Mouse (Mus musculus): ENCODE results near the gene Smarce1. TPM values are rescaled to one million over a fixed set of nuclear protein-coding genes. Genes with fewer than 3 reads are reported as not detected.

Gene Smarce1
- polyA plus RNA-seq, 1 experiment from 2014 or later, result 217 TPM

DNA sequence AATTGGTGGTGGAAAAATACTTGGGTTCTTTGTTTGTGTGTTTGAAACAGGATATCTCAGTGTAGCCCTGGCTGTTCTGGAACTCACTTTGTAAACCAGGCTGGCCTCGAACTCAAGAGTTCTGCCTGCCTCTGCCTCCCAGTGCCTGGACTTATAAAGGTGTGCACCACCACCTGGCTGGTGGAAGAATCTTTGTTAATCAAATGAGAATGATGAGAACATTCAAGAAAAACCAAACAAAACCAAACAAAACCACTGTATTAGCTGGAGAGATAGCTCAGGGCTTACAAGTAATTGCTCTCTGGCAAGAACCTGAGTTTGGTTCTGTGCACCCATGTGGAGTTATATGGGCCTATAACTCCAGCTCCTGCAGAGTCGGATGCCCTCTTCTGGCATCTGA lies 61.4 kb downstream of the Smarce1 start:
- H3K4me1 ChIP-seq (replicated peaks; ENCODE audit: control insufficient read depth, insufficient read depth, low read length), result no peaks in the 10 kb centered on the region
- DNase-seq (ENCODE audit: low spot score), result no peak
- no peak for ATAC-seq (ENCODE audit: low FRiP score)
- no peak overlapping the region for H3K4me3 ChIP-seq (ENCODE audit: low read depth, low read length)
- no peak overlapping the region for H3K9ac ChIP-seq (ENCODE audit: low read depth, low read length)
- WGBS, result 93% methylated on average over 2 of the region's 2 CpGs
- H3K36me3 ChIP-seq (ENCODE audit: control insufficient read depth, insufficient read depth, low read length), result no peaks in the 10 kb centered on the region
- H3K27ac ChIP-seq (ENCODE audit: low read depth, low read length), result no peak overlapping the region
- H3K9me3 ChIP-seq (ENCODE audit: control insufficient read depth, low read length), result no peaks in the 10 kb centered on the region
- no peak overlapping the region for H3K4me2 ChIP-seq (replicated peaks; ENCODE audit: low read depth, low read length)
- H3K27me3 ChIP-seq (ENCODE audit: control insufficient read depth, insufficient read depth, low read length), result no peaks in the 10 kb centered on the region

DNA sequence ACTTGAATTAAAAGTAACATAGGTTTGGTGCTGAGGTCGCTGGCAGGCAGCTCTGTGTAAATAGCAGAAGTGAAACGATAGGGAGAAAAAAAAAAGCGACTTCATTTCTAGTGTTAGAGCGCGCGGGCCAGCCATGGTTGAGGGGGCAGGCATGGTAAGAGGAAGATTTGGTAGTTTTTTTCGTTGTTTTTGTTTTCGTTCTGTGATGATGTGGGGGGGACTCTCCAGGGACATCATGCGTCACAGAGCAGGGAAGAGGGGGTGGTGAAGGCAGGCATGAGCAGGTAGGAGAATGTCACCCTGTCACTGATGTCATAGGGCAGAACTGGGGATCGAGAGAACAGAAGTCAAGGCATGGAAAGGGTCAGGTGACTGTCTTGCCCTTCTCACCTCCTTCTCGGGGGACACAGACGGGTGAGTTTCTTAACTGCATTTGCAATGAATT lies 62.8 kb downstream of the Smarce1 start:
- no peak overlapping the region for H3K4me3 ChIP-seq (ENCODE audit: low read depth, low read length)
- 63% methylated on average over 12 of the region's 12 CpGs for WGBS
- no peaks in the 10 kb centered on the region for H3K9me3 ChIP-seq (ENCODE audit: control insufficient read depth, low read length)

DNA sequence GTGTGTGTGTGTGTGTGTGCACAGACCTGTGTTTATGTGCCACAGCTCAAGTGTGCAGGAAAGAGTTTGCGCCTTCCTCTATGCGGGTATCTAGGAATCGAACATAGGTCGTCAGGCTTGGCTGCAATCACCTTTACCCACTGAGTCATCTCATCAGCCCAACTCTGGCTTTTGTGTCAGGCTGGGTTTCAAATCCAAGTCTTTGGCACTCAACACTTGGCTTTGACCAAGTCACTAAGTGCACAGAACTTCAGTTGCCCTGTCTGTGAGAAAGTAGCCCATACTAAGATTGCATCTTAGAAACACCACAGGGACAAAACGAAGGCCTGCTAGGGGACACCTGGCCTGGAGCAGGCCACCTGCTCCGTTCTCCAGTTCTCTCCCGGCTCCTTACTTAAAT lies 63.2 kb downstream of the Smarce1 start:
- Histone ChIP-seq H3K36me3 (ENCODE audit: control insufficient read depth, insufficient read depth, low read length) (no peaks in the 10 kb centered on the region), H3K9ac (ENCODE audit: low read depth, low read length) (no peak overlapping the region)
- ATAC-seq (ENCODE audit: low FRiP score), result no peak

More for the DNA sequence above, 62.8 kb downstream of the Smarce1 start:
- no peaks in the 10 kb centered on the region for H3K27me3 ChIP-seq (ENCODE audit: control insufficient read depth, insufficient read depth, low read length)
- H3K36me3 ChIP-seq (ENCODE audit: control insufficient read depth, insufficient read depth, low read length), result no peaks in the 10 kb centered on the region
- H3K4me1 ChIP-seq (replicated peaks; ENCODE audit: control insufficient read depth, insufficient read depth, low read length), result no peaks in the 10 kb centered on the region
- DNase-seq (ENCODE audit: low spot score) (no peak), ATAC-seq (ENCODE audit: low FRiP score) (no peak)
- H3K4me2 ChIP-seq (replicated peaks; ENCODE audit: low read depth, low read length), result no peak overlapping the region
- H3K27ac ChIP-seq (ENCODE audit: low read depth, low read length), result no peak overlapping the region
- no peak overlapping the region for H3K9ac ChIP-seq (ENCODE audit: low read depth, low read length)

DNA sequence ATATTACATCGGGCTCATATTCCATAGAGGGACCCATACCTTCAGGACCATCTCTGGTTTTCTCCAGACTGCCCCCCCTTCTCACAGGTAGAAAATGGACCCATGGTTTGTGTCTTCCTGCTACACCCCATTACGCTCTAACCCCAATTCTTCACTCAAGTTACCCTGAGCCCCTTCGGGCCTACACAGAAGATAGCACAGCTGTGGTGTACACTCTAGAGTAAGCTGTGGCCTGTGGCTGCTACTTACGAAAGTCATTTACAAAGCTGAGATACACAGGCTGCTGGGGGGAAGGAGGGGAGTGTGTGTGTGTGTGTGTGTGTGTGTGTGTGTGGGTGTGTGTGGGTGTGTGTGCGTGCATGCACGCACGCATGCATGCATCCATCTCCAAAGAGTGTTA lies 64.6 kb downstream of the Smarce1 start:
- Histone ChIP-seq H3K4me2 (replicated peaks; ENCODE audit: low read depth, low read length) (no peak overlapping the region), H3K27ac (ENCODE audit: low read depth, low read length) (no peak overlapping the region), H3K36me3 (ENCODE audit: control insufficient read depth, insufficient read depth, low read length) (no peaks in the 10 kb centered on the region), H3K27me3 (ENCODE audit: control insufficient read depth, insufficient read depth, low read length) (no peaks in the 10 kb centered on the region), H3K9ac (ENCODE audit: low read depth, low read length) (no peak overlapping the region), H3K4me3 (ENCODE audit: low read depth, low read length) (no peak overlapping the region), H3K9me3 (ENCODE audit: control insufficient read depth, low read length) (no peaks in the 10 kb centered on the region), H3K4me1 (replicated peaks; ENCODE audit: control insufficient read depth, insufficient read depth, low read length) (no peaks in the 10 kb centered on the region)
- DNase-seq (ENCODE audit: low spot score) (no peak), ATAC-seq (ENCODE audit: low FRiP score) (no peak)
- 94% methylated on average over 7 of the region's 7 CpGs for WGBS

More for the DNA sequence above, 63.2 kb downstream of the Smarce1 start:
- H3K4me3 ChIP-seq (ENCODE audit: low read depth, low read length), result no peak overlapping the region
- no peaks in the 10 kb centered on the region for H3K4me1 ChIP-seq (replicated peaks; ENCODE audit: control insufficient read depth, insufficient read depth, low read length)
- H3K4me2 ChIP-seq (replicated peaks; ENCODE audit: low read depth, low read length), result no peak overlapping the region
- WGBS, result 87% methylated on average over 7 of the region's 7 CpGs
- no peak overlapping the region for H3K27ac ChIP-seq (ENCODE audit: low read depth, low read length)
- H3K27me3 ChIP-seq (ENCODE audit: control insufficient read depth, insufficient read depth, low read length), result no peaks in the 10 kb centered on the region
- no peaks in the 10 kb centered on the region for H3K9me3 ChIP-seq (ENCODE audit: control insufficient read depth, low read length)
- no peak for DNase-seq (ENCODE audit: low spot score)

DNA sequence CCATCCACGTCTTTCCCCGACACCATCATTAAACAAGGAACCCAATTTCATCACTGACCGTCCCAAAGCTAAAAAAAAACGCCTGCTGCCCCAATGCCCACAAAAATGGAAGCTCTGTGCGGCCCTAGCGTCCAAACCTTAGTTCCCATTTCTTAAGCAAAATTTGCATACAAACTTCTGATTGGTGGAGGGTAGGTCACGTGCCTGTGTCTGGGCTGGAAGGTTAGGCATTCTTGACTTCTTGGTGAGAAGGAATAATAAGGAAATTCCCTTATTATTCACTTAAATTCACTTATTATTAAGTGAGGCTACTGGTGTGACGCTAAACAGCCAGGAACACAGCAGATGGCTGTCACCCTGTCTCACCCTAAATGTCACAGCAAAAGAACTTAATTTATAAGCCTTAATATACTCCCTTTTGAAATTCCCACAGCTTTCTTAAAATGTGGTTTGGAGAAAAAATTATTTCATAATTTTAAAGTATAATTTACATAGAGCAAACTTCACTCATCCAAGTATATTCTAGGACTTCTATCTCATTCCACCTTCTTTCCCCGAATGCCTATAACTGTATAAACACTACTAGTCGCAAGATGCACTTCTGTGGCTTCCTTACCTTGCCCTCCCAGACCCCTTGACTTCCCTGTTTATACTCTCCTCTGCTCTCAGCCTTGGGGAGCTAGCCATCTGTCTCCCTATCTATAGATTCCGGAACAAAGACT lies 65.6 kb downstream of the Smarce1 start:
- H3K4me3 ChIP-seq (ENCODE audit: low read depth, low read length), result no peak overlapping the region
- H3K36me3 ChIP-seq (ENCODE audit: control insufficient read depth, insufficient read depth, low read length), result no peaks in the 10 kb centered on the region
- H3K9me3 ChIP-seq (ENCODE audit: control insufficient read depth, low read length), result no peaks in the 10 kb centered on the region
- no peak overlapping the region for H3K4me2 ChIP-seq (replicated peaks; ENCODE audit: low read depth, low read length)
- H3K4me1 ChIP-seq (replicated peaks; ENCODE audit: control insufficient read depth, insufficient read depth, low read length), result no peaks in the 10 kb centered on the region
- 75% methylated on average over 11 of the region's 11 CpGs for WGBS
- H3K9ac ChIP-seq (ENCODE audit: low read depth, low read length), result no peak overlapping the region
- no peak overlapping the region for H3K27ac ChIP-seq (ENCODE audit: low read depth, low read length)
- DNase-seq (ENCODE audit: low spot score) (no peak), ATAC-seq (ENCODE audit: low FRiP score) (no peak)
- H3K27me3 ChIP-seq (ENCODE audit: control insufficient read depth, insufficient read depth, low read length), result no peaks in the 10 kb centered on the region

DNA sequence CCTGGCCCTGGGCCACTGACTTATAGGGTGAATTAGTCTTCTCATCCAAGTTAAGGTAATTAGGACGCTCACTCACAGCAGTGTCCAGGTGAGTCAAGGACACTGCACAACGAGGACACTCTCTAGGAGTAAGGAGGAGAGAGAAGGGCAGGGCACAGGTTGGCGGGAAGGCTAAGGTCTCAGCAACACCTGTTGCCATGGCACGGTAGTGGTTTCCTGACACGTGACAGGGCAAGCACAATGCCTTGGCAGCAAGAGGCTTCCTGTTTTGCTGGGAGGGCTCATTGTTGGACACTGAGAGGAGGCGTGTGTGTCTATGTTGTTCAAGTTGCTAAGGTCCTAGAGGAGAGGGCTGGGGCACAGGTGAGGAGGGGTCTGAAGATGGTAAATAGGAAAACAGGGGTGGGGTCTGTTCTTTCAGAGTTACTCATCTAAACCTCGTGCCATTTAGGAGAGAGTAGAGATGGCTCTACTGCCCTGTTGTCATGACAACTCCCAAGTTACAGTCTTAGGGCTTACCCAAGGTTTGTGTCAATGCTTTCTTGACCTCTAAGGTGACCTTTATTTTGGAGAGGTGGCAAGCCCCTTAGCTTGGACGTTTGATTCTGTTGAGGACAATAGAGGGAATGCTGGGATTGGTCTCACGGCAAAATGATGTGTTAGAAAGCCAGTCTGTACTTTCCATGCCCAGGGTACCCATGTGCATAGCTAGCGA lies 67.7 kb downstream of the Smarce1 start:
- Histone ChIP-seq H3K4me2 (replicated peaks; ENCODE audit: low read depth, low read length) (no peak overlapping the region), H3K27me3 (ENCODE audit: control insufficient read depth, insufficient read depth, low read length) (no peaks in the 10 kb centered on the region), H3K36me3 (ENCODE audit: control insufficient read depth, insufficient read depth, low read length) (no peaks in the 10 kb centered on the region), H3K4me3 (ENCODE audit: low read depth, low read length) (no peak overlapping the region), H3K27ac (ENCODE audit: low read depth, low read length) (no peak overlapping the region), H3K9ac (ENCODE audit: low read depth, low read length) (no peak overlapping the region), H3K4me1 (replicated peaks; ENCODE audit: control insufficient read depth, insufficient read depth, low read length) (no peaks in the 10 kb centered on the region), H3K9me3 (ENCODE audit: control insufficient read depth, low read length) (no peaks in the 10 kb centered on the region)
- 79% methylated on average over 10 of the region's 10 CpGs for WGBS
- DNase-seq (ENCODE audit: low spot score) (no peak), ATAC-seq (ENCODE audit: low FRiP score) (no peak)

DNA sequence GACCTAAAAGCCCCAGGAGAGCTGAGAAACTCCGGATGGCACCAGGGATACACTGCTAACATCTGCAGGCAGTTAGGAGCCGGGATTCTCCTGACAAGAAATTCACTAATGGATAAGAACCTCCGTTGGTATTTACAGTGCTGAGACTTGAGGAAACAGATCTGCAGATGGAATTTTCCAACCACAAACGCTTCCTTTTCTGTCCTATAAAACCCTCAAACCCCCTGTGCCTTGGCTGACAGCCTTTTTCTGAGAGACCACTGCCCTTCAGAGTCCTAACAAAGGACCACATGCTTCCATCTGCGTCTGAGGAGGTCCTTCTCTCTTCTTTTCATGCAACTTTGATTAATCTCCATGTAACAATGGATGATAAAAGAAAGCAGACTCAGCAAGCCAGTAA lies 69.2 kb downstream of the Smarce1 start:
- no peak overlapping the region for H3K4me2 ChIP-seq (replicated peaks; ENCODE audit: low read depth, low read length)
- no peaks in the 10 kb centered on the region for H3K9me3 ChIP-seq (ENCODE audit: control insufficient read depth, low read length)
- no peaks in the 10 kb centered on the region for H3K36me3 ChIP-seq (ENCODE audit: control insufficient read depth, insufficient read depth, low read length)
- no peak overlapping the region for H3K27ac ChIP-seq (ENCODE audit: low read depth, low read length)
- no peaks in the 10 kb centered on the region for H3K27me3 ChIP-seq (ENCODE audit: control insufficient read depth, insufficient read depth, low read length)
- no peak overlapping the region for H3K9ac ChIP-seq (ENCODE audit: low read depth, low read length)
- no peak overlapping the region for H3K4me3 ChIP-seq (ENCODE audit: low read depth, low read length)
- DNase-seq (ENCODE audit: low spot score), result no peak
- no peak for ATAC-seq (ENCODE audit: low FRiP score)
- H3K4me1 ChIP-seq (replicated peaks; ENCODE audit: control insufficient read depth, insufficient read depth, low read length), result no peaks in the 10 kb centered on the region
- 39% methylated on average over 5 of the region's 5 CpGs for WGBS

DNA sequence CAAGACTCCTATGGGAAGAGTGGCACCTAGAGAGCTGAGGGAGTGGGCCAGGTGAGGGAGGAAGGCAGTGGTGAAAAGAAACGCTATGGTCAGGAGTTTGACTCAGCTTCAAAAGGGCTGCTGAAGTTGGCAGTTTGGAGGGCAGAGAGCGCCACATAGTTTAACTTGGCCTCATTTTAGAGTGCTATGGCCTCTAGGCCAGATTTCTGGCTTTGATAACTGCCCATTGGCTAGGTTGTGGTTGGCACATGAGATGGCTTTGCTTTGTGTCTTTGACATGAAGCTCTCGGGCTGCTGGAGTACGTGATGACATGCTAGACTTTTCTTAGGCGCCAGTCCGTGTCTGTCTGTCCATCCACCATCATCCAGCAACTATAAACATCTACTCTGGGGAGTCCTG lies 70.6 kb downstream of the Smarce1 start:
- DNase-seq (ENCODE audit: low spot score) (no peak), ATAC-seq (ENCODE audit: low FRiP score) (no peak)
- 88% methylated on average over 6 of the region's 6 CpGs for WGBS
- no peaks in the 10 kb centered on the region for H3K36me3 ChIP-seq (ENCODE audit: control insufficient read depth, insufficient read depth, low read length)
- no peaks in the 10 kb centered on the region for H3K4me1 ChIP-seq (replicated peaks; ENCODE audit: control insufficient read depth, insufficient read depth, low read length)
- no peaks in the 10 kb centered on the region for H3K9me3 ChIP-seq (ENCODE audit: control insufficient read depth, low read length)
- no peak overlapping the region for H3K9ac ChIP-seq (ENCODE audit: low read depth, low read length)
- H3K27me3 ChIP-seq (ENCODE audit: control insufficient read depth, insufficient read depth, low read length), result no peaks in the 10 kb centered on the region
- no peak overlapping the region for H3K4me2 ChIP-seq (replicated peaks; ENCODE audit: low read depth, low read length)
- no peak overlapping the region for H3K27ac ChIP-seq (ENCODE audit: low read depth, low read length)
- no peak overlapping the region for H3K4me3 ChIP-seq (ENCODE audit: low read depth, low read length)

Measured in hindbrain, embryonic 11.5 days (tissue).